Mouse (Mus musculus): ENCODE results near the gene Dnajc24. TPM values are rescaled to one million over a fixed set of nuclear protein-coding genes. Genes with fewer than 3 reads are reported as not detected.

Dnajc24 gene
- polyA plus RNA-seq, 1 experiment from 2014 or later: 39.4 TPM

Small RNAs within 50 kb of the gene (microRNA-seq; reads per million reads assigned to microRNA genes)
- not detected for gene Gm22002

Other genes with a start within 250 kb of the Dnajc24 start
- 43.6 and 44.4 TPM in 2 replicates for gene Elp4, start 99.0 kb downstream of the Dnajc24 start, polyA plus RNA-seq (2014; fragmentation: Nextera tagmentation; extraction: Ambion mirVana)
- 133 and 174 TPM in 2 replicates for gene Immp1l, start 98.9 kb downstream of the Dnajc24 start, polyA plus RNA-seq (2014; fragmentation: Nextera tagmentation; extraction: Ambion mirVana)